Mouse (Mus musculus) ES-Bruce4 (cell line): ENCODE results near the gene Wwc1.

Source experiments
- CTCF ChIP-seq: IDR thresholded peaks from one replicate; pipeline ENCODE4 v1.8.1; 2011; ENCODE audit warnings: low read depth, low read length
- EP300 ChIP-seq: IDR thresholded peaks from 2 replicates; pipeline ENCODE4 v1.6.1; 2011; ENCODE audit warnings: low read depth, low read length; ENCODE audit not compliant: insufficient read depth

GRCm38 (mm10) chr11:35932121-35932885, 48.0 kb downstream of the Wwc1 start:
- no peak for TF ChIP-seq CTCF
- TF ChIP-seq EP300, result no peak
